Mouse (Mus musculus) inflammation-experienced regulatory T-cells, adult 6 months (primary cell): Measurements from ENCODE around the gene Nlrc4. TPM values are rescaled to one million over a fixed set of nuclear protein-coding genes. Genes with fewer than 3 reads are reported as not detected.

Experiments
- ATAC-seq: one replicate; pipeline ENCODE4 v1.8.0; 2017
- polyA plus RNA-seq, 3 experiments: library from polyadenylated mRNA; unstranded; fragments of 100-300 nt; shearing (Covaris generic); gene quantifications; one replicate each; pipeline ENCODE4 v1.2.1; 2017

Nlrc4 gene
- polyA plus RNA-seq, 3 experiments from 2014 or later: 0.83 to 1.1 (median 0.93) TPM

GRCm38 (mm10) chr17:74430074-74430473 lies 28.9 kb downstream of the Nlrc4 start:
- no peak for ATAC-seq

DNA sequence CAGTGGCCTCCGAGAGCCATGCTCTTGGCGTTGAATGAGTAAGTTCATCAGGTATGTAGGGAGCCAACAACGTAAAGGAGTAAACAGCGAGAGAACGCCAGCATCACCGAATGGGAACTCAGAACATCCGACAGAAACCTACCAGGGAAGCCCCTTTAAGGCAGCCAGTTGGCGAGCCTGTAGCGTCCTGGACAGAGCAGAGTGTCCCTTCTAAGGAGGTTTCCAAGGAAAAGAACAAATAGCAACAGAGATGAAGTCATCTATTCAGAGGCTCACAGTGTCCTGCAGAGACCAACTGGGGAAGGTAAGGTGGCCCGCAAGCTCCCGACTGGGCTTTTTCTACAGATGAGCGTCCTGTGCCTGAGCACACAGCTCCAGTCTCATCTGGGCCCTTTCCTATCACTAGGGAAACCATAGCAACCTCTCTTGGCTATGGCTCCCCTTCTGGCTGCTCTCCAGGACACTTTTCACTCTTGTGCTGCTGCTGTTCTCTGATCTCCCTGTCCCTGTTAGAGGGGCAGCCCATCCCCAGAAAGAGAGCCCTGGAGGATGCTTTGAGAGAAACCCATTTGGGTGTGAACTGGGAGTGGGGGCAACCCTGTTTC lies 34.4 kb downstream of the Nlrc4 start:
- ATAC-seq: no peak

GRCm38 (mm10) chr17:74420656-74421055 lies 38.3 kb downstream of the Nlrc4 start:
- ATAC-seq: no peak

GRCm38 (mm10) chr17:74418171-74418570 lies 40.8 kb downstream of the Nlrc4 start:
- ATAC-seq: no peak

DNA sequence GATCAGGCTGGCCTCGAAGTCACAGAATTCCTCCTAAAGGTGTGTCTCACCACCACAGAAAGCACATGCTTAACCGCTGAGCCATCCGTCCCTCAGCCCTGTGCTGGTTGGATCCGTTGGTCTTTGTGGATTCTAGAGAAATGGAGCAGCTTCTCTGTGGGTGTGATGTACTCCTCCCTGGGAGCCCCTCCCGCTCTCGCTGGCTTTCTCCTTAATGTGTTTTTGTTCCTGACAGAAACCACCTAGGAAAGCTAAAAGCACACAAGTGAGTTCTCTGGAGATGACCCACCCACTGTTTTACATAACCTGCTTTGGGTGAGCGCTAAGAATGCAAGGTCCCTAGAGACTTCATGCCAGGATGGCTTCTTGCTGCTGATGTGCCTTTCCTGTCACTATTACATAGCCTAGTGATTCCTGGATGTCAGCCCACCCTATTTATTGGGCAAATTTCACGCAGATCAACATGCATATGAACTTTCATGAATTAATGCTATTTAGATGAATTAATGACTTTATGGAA lies 42.0 kb downstream of the Nlrc4 start:
- no peak for ATAC-seq

- ATAC-seq: no peak
Observed at GRCm38 (mm10) chr17:74414671-74415070, 44.3 kb downstream of the Nlrc4 start.

- no peak for ATAC-seq
Observed at GRCm38 (mm10) chr17:74413324-74413723, 45.6 kb downstream of the Nlrc4 start.

DNA sequence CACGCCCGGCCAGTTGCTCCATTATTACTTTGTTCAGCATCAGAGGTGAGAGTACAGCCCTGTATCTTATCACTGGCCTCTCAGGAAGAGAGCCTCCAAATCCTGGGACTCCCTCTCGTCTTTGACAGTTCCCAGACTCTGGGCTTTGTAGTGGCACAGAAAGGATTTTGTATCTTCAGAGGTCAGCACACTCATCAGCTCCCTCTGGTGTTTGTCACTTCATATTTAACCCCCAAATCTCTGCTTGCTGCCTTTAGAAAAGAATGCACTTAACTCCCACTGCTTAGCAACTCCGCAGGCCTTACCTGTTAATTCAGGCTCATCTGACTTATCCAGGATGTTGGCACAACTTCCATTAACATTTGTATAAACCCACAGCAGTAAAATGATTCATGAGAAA lies 49.2 kb downstream of the Nlrc4 start:
- ATAC-seq: no peak

GRCm38 (mm10) chr17:74406487-74406886 lies 52.5 kb downstream of the Nlrc4 start:
- ATAC-seq: no peak

GRCm38 (mm10) chr17:74402486-74403222 lies 56.3 kb downstream of the Nlrc4 start:
- no peak for ATAC-seq

DNA sequence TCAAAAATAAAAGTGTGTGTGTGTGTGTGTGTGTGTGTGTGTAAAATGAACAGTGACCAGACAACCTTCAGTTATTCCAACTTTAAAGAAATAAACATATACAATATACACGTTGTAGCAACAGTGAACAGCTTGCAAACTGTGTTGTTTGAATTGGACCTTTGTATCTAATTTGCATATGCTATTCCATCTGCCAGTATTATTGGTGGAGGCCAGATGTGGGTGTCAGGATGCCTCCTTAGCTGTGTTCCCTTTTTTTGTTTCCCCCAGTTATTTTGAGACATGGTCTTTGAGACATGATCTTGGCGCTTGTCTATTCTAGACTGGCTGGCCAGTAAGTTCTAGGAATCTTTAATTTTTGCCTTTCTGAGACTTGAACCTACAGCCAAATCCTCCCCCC lies 61.8 kb downstream of the Nlrc4 start:
- no peak for ATAC-seq

DNA sequence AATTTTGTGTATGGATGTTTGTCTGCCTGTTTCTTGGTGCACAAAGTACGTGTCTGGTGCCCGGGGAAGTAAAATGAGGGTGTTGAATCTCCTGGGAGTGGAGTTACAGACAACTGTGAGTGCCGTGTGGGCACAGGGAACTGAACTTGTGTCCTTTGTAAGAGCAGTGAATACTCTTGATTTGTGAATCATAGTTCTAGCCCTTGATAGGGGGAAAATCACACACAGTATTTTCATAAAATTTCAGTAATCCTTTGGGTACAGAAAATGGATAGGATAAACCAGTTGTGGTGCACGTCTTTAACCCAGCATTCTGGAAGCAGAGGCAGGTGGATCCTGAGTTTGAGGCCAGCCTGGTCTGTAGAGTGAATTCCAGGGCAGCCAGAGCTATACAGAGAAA lies 62.2 kb downstream of the Nlrc4 start:
- no peak for ATAC-seq

DNA sequence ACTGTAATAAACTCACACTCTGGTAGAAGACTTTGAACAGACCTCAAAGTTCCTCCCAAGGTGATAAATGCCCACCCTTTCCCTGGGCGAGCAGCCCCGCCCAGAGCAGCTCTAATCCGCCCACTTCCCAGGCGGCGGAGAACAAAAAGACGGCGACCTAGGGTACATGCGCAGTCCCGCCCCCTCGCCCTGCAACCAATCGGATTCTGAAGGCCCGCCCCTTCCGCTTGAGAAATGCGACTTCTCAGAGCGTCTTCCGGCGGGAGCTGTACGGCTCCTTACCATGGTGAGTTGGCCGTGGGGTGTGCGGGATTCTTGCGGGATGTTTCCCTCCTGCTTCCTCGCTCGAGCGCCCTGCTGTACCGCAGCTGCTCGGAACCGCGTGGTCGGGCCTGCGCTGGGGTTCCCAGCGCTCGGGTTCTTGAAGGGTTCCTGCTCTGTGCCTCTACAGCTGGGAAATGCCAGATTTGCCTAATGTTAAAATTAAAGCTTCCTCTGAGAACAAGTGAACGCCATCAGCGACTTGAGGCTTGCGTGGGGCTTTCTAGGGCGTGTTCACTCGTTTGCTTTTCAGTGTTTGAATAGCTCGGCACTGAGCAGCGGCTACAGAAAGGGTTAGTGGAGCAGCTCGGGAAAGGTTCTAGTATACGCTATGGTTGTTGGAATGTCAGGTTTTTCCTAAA lies 63.4 kb downstream of the Nlrc4 start, which contains the start of gene Slc30a6:
Gene Slc30a6, plus strand, starts transcription at position 226 of the 683 bp plus-strand sequence.
- ATAC-seq: peak; percentile 99

DNA sequence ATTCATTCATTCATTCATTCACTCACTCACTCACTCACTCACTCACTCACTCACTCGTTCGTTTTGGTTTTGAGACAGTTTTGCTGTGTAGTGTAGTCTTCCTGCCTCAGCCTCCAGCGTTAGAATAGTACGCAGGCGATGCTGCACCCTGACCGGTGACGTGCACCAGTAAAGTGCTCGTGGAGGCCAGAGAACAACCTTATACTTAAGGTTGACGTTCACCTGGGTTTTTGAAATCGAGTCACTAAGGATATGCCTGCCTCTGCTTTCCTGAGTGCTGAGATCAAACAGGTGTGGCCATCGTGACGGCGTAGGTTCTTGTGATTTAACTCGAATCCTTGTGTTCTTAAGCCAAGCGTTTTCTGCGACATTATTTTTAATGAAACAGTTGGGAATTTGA lies 64.1 kb downstream of the Nlrc4 start:
- ATAC-seq: peak; percentile 27

DNA sequence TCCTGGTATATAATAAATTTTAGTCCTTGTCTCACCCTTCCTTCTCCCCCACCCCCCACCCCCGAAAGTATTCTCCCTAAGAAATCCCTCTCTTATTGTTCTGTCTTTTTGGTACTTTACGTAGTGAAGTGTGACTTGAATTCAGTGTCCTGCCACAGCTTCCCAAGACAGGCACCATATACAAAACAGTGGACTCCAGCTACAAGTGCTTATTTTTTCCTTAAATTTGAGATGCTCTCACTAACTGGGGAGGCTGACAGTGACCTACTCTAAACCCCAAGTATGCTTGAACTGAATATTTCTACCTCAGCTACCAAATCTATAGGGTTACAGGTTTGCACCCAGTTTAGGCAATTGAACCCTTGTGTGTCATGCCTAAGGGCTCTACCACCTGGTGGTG lies 64.6 kb downstream of the Nlrc4 start:
- no peak for ATAC-seq

DNA sequence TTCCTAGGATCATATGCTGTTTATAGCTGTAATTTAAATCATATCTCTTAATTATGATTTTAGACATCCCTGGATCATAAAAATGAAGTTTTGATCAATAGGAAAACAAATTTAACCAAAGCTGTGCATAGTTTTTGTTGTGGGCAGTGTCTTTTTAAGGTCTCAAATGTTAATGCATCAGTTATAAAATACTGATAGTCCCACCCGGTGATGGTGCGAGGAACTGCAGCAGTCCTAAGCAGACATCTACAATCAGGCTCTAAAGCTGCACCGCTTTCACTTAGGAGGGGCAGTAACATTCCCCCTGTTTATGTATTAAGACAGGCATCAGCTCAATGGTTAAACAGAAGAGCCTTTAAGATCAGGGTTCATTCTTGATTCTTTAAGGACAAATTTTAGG lies 69.1 kb downstream of the Nlrc4 start:
- no peak for ATAC-seq

- ATAC-seq: no peak
Observed at GRCm38 (mm10) chr17:74386657-74387056, 72.3 kb downstream of the Nlrc4 start.

DNA sequence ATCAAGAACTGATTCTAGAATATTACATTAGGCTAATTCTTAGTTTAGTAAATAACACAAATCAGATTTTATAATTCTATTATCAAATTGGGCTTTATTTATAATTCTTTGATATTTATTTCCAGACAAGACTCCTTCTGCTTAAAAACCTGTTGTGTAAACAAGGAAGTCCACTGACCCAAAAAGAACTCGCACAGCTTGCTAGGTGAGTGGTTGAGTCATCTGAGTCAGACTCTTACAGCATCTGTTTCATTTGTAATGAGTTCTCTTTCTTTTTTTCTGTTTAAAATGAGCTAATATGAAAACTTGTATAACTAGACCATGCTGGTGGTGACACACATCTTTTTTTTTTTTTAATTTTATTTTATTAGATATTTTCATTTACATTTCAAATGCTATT lies 82.0 kb downstream of the Nlrc4 start:
- no peak for ATAC-seq

Other genes starting within 250 kb of the Nlrc4 start
- 10 to 100 TPM; 37.6 to 61.9 (median 45.4) TPM for gene Memo1, start 163.6 kb downstream of the Nlrc4 start, polyA plus RNA-seq
- 100 to 1,000 TPM; 141 to 185 (median 142) TPM for gene Dpy30, start 135.2 kb downstream of the Nlrc4 start, polyA plus RNA-seq
- 10 to 100 TPM in 2 of 3 experiments, 1 to 10 TPM in 1; 8.6 to 12.0 (median 11.1) TPM for gene Spast, start 120.2 kb downstream of the Nlrc4 start, polyA plus RNA-seq
- gene Slc30a6, start 63.5 kb downstream of the Nlrc4 start, polyA plus RNA-seq: 10 to 100 TPM; 27.6 to 31.2 (median 30.9) TPM
- gene Yipf4, start 30.4 kb upstream of the Nlrc4 start, polyA plus RNA-seq: 10 to 100 TPM in 2 of 3 experiments, 1 to 10 TPM in 1; 9.2 to 20.0 (median 17.8) TPM
- gene Birc6, start 69.2 kb upstream of the Nlrc4 start, polyA plus RNA-seq: 100 to 1,000 TPM; 182 to 257 (median 187) TPM